Mouse (Mus musculus) neutrophil, adult 65 days (primary cell): Measurements from ENCODE around the gene Gm1673. TPM values are rescaled to one million over a fixed set of nuclear protein-coding genes. Genes with fewer than 3 reads are reported as not detected.

Experiments
- total RNA-seq: library from RNA; stranded (reverse); gene quantifications from 2 replicates; pipeline ENCODE4 v1.2.4, GENCODE M21; 2023

Gene Gm1673
- total RNA-seq = 12.6 and 18.6 TPM in 2 replicates

GRCm38 (mm10) chr5:33983309-33984121, at the start of gene Gm1673:
Gm1673 (plus strand) TSS chr5:33983433.

DNA sequence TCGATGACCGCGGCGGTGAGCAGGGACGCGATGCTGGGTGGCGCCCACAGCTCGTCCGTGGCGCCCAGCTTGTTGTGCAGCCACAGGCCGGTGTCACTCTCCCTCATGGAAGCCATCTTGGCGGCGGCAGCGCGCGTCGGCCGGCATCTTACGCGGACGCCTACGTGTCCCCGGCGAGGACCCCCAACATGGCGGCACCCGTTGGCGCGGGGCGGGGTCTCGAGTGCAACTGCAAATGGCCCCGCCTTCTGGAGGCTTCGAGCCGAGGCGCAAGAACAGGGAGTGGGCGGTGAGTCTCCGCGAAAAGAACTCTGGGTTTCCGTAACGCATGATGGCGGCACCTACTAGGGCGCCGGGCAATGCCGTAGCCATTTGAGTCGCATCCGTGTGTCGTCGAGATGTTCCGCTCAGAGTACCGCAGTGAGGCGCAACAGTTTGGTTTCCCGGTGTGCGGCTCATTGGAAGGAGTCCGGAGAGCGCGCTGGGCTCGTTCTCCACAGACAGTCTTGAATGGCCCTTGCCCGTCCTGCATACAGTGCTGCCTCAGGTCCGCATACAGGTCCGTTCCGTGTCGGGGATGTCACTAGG, 47.0 kb upstream of the Gm1673 start, which contains the start of gene Nelfa:
Nelfa (minus strand) TSS at position 294 of the 588 bp plus-strand sequence.

DNA sequence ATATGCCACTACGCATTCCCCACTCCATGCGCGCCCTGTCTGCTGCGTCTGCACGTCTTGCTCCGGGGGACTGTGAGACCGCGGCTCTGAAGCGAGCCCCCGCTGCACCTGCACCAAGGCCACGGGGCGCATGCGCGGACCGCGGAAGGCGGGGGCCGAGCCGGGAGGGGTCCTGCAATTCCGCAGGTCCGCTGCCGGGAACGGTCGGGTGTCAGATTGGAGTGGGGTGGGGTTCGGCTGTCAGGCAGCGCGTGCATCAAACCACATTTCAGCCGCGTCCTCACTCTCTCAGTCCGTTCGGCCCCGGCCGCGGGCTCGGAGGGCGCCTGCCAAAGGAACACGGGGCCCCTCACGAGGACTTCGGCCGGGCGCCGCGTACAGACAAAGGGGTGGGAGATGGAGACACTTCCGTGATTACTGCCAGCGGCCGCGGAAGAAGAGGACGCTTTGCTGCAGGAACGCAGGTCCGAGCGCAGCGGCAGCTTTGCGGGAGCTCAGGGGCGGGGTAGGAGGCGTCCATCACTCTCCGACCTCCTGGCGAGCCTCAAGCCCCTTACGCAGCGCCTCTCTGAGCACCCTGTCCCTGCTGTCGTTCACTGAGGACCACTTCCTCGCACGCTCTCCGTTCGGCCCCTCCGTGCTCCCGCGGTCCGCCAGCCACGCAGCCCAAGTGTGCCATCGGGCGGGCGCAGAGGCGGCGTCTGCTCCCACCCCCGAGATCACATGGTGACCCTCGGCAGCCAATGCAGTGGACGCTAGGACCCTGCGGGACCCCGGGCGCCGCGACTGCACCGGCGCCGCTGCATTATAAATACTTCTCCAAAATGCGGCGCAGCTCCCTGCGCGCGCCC, 12.8 kb downstream of the Gm1673 start, which contains the start of gene Nat8l:
Nat8l (plus strand) TSS at position 142 of the 851 bp plus-strand sequence.

Other genes starting within 250 kb of the Gm1673 start
- gene Letm1, start 200.6 kb upstream of the Gm1673 start, total RNA-seq = 31.1 and 42.5 TPM in 2 replicates
- gene Nsd2, start 162.7 kb upstream of the Gm1673 start, total RNA-seq = 52.8 and 71.2 TPM in 2 replicates
- gene Nelfa, start 47.0 kb upstream of the Gm1673 start, total RNA-seq = 18.6 and 22.2 TPM in 2 replicates
- 19.5 and 20.7 TPM in 2 replicates for gene Nat8l, start 12.6 kb downstream of the Gm1673 start, total RNA-seq
- 0.28 and 1.1 TPM in 2 replicates for gene Poln, start 186.0 kb downstream of the Gm1673 start, total RNA-seq
- gene Haus3, start 186.1 kb downstream of the Gm1673 start, total RNA-seq = 19.2 and 21.9 TPM in 2 replicates
- 54.1 and 75.9 TPM in 2 replicates for gene Mxd4, start 204.3 kb downstream of the Gm1673 start, total RNA-seq